Mouse (Mus musculus) splenic B cell, adult 2 months (primary cell): Measurements from ENCODE around the gene Slc30a3.
"Not testable (repeated sequence)": the region's sequence is repeated elsewhere in the genome, so short reads cannot be mapped to it uniquely, and the experiment has no call there.

Experiments used
- DNase-seq: peaks from one replicate; pipeline ENCODE4 v3.0.0-alpha.2; 2011; ENCODE audit warnings: low read depth, low spot score
- H3K27me3 ChIP-seq: 2 replicates; pipeline ENCODE4 v1.6.1; 2012; ENCODE audit warnings: mild to moderate bottlenecking, low read length, moderate library complexity, mixed read lengths; ENCODE audit not compliant: control insufficient read depth, poor library complexity, insufficient read depth, severe bottlenecking
- H3K36me3 ChIP-seq: 2 replicates; pipeline ENCODE4 v1.6.1; 2012; ENCODE audit warnings: mild to moderate bottlenecking, low read length, moderate library complexity, mixed read lengths; ENCODE audit not compliant: control insufficient read depth, poor library complexity, insufficient read depth, severe bottlenecking

The Slc30a3 gene

DNA sequence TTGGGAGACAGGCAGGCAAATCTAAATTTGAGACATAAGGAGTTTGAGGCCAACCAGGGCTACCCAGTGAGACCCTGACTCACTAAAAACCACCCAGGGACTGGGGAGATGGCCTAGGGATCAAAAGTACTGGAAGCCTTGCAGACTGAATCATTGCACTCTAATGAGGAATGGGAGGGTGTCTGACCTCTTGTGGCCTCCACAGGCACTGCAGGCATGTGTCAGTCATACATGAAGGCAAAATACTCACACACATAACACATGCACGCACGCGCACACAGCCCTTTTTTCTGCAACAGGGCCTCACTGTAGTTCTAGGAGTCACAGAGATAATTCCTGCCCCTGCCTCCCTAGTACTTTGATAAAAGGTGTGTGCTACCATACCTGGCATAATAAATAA is 26.7 kb downstream of the Slc30a3 start:
- Histone ChIP-seq H3K36me3 (peaks cover 2% of the 10 kb centered on the region; the same call in 1 of the 2 replicates), H3K27me3 (no peaks in the 10 kb centered on the region)
- DNase-seq: peak; percentile 67

DNA sequence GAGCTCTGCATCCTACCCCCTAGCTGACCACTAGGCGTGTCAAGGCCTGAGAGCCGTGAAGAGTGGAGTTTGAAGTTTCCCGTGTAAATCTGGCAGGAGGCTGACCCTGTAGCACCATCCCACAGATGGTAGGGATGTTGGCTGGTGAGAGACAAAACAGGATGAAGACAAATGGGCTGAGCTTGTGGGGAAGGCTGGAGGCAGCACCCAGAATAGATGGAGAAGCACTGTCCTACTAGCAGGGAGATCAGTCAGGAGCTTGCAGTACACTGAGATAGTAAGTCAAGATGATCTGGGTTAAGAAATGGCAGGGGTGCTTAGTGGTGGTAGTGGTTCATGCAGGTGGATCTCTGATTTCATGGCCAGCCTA is 27.3 kb downstream of the Slc30a3 start:
- Histone ChIP-seq H3K36me3 (peaks cover 2% of the 10 kb centered on the region; the same call in 1 of the 2 replicates), H3K27me3 (no peaks in the 10 kb centered on the region)
- no peak for DNase-seq

DNA sequence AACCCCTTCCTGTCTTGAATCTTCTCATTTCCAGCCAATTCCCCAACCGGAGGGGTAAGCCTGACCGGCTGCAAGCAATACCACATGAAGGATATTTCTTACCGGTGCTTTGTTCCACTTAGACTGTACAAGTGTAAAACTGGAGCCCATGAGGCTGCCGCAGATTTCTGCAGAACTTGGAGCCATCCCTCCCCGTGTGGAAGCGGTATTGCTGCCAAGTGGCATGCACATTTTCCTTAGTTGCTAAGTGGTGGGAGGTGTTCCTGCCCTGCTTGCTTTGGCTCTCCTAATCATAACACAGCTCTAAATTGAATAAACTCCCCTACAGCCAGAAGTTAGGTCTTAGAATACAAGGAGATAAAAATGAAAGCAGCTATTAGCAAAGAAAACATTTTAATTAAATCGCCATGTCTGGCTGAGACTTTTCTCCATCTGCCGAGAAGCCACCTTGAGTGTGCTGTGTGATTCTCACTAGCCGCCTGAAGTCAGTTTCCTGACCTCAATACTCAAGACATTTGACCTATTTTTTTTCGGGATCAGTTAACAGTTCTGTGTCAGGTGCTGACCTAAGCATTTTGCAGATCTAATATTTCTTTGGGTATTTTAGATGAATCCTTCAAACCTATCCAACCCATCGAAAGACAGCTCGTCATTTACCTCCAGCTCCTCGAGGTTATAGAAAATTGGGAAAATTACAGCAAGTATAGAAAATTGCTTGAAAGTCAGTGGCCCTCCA is 27.8 kb downstream of the Slc30a3 start:
- DNase-seq: no peak
- H3K27me3 ChIP-seq: no peaks in the 10 kb centered on the region
- H3K36me3 ChIP-seq: peaks cover 2% of the 10 kb centered on the region; the same call in 1 of the 2 replicates

DNA sequence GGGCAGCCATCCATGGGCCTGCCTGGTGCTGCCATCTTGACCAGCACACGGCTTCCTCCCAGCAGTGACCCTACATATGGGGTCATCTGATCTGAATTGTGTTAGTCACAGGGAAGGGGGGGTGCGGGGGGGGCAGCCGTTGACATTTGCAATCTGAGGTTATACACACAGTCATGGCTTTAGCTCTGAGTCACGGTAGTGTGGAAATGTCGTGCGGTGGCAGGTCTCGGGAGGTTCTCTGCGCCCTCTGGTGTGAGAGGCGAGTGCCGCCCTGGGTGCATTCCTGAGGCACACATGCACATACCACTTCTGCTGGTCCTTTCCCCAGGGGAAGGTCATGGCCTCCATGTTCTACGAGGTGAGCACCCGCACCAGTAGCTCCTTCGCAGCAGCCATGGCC is 31.7 kb downstream of the Slc30a3 start:
- no peak for DNase-seq
- Histone ChIP-seq H3K36me3 (peaks cover 7% of the 10 kb centered on the region), H3K27me3 (no peaks in the 10 kb centered on the region)

DNA sequence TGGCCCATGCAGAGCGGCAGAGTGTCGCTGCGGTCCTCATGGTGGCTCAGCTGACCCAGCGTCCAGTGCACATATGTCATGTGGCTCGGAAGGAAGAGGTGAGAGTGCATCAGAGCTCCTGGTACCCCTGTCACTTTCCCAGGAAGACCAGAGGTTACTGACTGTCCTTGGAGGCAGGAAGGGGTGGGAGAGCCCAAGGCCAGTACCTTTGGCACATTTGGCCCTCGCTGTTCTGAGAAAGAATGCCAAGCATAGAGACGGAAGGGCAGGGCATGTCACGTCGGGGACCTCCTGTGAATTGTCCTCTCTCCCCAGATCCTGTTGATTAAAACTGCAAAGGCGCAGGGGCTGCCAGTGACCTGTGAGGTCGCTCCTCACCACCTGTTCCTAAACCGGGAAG is 34.9 kb downstream of the Slc30a3 start:
- Histone ChIP-seq H3K36me3 (peaks cover 15% of the 10 kb centered on the region), H3K27me3 (no peaks in the 10 kb centered on the region)
- no peak for DNase-seq

DNA sequence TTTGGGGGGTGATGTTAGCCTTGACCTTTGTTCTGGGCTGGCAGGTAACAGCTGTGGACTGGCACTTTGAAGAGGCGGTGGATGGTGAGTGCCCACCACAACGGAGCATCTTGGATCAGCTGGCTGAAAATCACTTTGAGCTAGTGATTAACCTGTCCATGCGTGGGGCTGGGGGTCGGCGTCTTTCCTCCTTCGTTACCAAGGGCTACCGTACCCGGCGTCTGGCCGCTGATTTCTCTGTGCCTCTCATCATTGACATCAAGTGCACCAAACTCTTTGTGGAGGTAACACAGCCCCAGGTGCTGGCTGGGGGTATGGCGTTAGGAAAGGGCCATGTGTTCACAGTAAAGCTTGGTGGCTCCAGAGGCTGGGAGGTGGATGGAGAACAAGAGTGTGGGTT is 36.2 kb downstream of the Slc30a3 start:
- Histone ChIP-seq H3K27me3 (no peaks in the 10 kb centered on the region), H3K36me3 (peaks cover 14% of the 10 kb centered on the region)
- no peak for DNase-seq

DNA sequence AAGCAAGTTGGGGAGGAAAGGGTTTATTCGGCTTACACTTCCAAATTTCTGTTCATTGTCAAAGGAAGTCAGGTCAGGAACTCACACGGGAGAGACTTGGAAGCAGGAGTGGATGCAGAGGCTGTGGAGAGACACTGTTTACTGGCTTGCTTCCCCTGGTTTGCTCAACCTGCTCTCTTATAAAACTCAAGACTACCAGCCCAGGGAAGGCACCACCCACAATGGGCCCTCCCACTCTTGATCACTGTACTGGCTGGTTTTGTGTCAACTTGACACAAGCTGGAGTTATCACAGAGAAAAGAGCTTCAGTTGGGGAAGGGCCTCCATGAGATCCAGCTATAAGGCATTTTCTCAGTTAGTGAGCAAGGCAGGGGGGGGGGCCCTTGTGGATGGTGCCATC is 37.0 kb downstream of the Slc30a3 start:
- Histone ChIP-seq H3K27me3 (no peaks in the 10 kb centered on the region), H3K36me3 (peaks cover 14% of the 10 kb centered on the region)
- DNase-seq: no peak

DNA sequence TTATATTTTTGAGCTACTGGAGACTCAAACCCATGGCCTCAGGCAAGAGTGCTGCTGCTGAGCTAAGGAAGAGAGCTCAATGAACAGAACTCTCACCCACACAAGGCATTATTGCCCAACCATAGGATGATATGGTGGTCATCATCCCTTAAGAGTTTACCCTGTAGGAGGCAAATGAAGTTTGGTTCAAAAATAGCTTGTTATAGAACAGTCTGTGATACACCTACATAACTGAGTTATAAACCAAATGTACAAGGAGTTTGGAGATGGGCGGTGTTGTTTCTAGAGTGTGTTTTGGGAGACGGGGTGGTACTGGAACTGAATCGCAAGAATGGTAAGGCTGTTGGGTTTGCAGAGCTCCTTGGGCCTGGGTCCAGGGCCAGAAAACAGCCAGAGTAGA is 38.2 kb downstream of the Slc30a3 start:
- no peak for DNase-seq
- H3K27me3 ChIP-seq: no peaks in the 10 kb centered on the region
- H3K36me3 ChIP-seq: peaks cover 14% of the 10 kb centered on the region

DNA sequence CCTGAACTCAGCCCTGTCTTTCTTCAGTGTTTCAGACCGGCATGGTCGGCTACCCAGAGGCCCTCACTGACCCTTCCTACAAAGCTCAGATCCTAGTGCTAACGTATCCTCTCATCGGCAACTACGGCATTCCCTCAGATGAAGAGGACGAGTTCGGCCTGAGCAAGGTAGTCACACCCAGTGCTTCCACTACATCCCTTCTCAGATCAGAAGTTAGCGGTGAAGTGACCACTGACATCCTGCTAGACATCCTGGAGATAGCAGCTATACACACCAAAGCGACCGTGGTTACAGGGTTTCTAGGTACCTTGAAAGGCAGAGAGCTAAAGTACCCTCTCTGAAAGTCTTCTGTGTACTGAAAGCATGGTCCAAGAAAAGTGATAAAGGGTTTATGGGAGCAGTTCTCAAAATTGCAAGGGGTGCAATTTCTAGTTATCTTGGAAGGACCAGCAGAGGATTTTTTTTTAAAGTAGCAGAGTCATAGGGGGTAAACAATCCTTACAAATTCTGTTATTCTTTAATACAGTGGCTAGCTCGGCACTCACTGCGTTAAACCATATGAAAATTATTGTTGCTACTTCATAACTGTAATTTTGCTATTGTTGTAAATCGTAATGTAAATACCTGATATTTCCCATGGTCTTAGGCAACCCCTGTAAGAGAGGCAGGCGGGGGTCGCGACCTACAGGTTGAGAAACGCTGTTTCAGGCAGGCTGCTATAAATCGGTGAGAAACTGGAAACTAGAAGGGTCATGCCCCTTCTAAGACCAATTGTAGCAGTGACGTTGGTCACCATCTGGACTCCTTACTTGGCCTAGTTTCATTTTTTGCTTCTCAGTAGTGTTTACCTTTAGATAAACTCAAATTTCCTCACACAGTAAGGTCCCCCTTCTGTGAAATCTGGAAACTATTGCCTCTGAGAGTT is 52.6 kb downstream of the Slc30a3 start:
- peaks cover 8% of the 10 kb centered on the region; the same call in 1 of the 2 replicates for H3K36me3 ChIP-seq
- no peaks in the 10 kb centered on the region for H3K27me3 ChIP-seq
- DNase-seq: peak; percentile 18

DNA sequence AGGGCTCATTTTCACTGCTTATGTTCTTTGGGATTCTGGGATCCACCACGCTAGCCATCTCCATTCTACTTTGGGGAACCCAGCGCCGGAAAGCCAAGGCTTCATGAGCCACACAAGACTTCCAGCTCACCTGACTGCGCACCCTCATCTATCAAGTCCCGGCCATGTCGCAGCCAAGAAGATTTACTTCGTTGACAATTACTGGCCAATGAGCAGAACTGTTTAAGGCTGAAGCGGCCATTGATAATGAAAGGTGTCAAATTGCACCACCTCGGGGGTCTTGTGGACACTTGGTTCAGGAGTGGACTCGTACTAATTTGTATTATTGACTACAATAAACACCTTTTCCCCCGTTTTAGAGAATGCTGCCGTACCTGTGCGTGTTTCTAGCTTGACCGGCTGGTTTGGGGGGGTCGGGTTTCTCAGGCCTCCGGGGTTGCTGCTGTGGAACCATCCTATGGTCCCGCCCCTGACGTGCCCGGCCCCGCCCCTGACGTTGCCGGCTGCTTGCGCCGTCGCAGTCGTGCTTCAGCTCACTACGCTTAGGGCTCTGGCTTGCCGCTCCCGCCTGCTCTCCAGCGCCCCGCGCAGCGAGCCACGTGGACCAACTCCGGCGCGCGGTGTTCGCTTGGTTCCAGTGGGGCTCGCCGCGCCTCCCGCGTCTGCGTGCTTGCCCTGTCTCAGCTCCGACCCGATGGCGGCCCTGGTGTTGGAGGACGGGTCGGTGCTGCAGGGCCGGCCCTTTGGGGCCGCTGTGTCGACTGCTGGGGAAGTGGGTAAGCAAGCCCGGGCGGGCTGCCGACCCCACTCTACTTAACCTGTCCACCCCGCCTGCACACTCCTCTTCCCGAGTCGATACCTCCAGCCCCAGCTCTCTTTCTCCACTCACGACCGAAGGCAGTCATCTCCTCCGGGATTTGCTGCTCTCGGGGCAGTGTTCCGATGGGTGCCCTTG is 53.5 kb downstream of the Slc30a3 start, which contains the start of gene Cad:
Cad (plus strand) TSS at position 520 of the 955 bp plus-strand sequence.
- DNase-seq: peak; percentile 91
- no peaks in the 10 kb centered on the region for H3K27me3 ChIP-seq
- 0 out of 2 replicates have a peak, but pooled peaks cover 7% of the 10 kb centered on the region for H3K36me3 ChIP-seq

DNA sequence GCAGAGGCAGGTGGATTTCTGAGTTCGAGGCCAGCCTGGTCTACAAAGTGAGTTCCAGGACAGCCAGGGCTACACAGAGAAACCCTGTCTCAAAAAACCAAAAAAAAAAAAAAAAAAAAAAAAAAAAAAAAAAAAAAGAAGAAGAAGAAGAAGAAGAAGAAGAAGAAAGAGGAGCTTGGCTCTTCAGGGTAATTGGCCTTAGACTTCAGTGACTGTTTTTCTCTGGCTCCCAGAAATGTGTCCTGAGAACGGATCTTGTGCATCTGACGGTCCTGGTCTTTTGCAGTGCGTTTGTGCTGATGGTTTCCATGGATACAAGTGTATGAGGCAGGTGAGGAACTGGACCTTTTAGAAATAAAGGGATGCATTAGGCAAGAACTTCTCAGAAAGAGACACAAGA is 54.3 kb downstream of the Slc30a3 start:
- not testable (repeated sequence) for H3K36me3 ChIP-seq

DNA sequence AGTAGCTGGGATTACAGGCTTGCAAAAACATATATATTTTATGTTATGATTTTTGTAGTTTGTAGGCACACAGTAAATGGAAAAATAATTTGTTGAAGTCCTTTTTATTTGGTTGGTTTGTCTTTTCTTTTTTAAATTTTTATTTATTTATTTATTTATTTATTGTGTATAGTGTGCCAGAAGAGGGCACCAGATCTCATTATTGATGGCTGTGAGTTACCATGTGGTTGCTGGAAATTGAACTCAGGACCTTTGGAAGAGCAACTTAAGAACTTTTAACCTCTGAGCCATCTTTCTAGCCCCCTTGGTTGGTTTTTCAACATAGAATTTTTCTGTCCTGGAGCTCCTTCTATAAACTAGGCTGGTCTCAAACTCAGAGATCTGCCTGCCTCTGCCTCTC is 57.6 kb downstream of the Slc30a3 start:
- peak; percentile 54 for DNase-seq
- 0 out of 2 replicates have a peak, but pooled peaks cover 2% of the 10 kb centered on the region for H3K36me3 ChIP-seq
- no peaks in the 10 kb centered on the region for H3K27me3 ChIP-seq

More for the DNA sequence above, 54.3 kb downstream of the Slc30a3 start:
- not testable (repeated sequence) for DNase-seq, H3K27me3 ChIP-seq

DNA sequence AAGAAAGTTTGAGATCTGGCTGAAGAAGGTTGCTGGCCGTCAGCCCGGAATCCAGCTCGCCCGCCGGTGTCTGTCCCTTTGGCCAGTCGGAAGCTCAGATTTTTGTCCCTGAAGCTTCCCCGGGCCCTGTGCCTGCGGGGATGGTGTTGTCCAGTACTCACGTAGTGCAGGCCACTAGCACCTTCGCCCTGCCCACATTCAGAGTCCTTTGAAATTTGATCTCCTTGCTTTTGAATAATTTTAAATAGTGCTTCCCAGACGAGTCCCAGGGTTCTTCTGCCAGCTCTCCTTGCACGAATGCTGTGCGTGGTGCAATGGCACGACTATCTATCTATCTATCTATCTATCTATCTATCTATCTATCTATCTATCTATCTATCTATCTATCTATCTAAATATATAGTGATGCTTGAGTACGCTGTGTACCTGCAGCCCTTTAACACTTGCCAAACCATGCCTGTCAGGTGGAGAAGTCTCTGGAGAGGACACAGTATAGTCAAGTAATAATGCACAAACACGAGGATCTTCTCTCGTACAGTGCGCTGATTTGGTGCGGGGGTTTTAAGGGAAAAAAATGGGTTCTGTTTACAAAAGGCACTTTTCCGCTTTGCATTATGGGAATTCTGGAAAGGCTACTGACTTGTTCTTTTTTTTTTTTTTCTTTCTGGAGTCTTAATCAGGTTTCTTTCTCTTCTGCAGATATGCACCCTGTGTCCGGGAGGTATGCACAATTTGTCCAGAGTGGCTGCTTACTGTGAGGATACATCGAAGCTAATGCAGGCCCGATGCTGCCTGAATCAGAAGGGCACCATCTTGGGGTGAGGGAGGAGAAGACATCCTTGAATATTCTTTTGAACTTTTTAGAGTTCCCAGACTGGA is 59.0 kb downstream of the Slc30a3 start, which contains the start of gene Slc5a6:
Slc5a6 (minus strand) TSS at position 162 of the 879 bp plus-strand sequence.
- Histone ChIP-seq H3K27me3 (no peaks in the 10 kb centered on the region), H3K36me3 (0 out of 2 replicates have a peak, but pooled peaks cover 2% of the 10 kb centered on the region)
- DNase-seq: peak; percentile 71
